Mouse (Mus musculus): ENCODE results near the gene Cma2. TPM values are rescaled to one million over a fixed set of nuclear protein-coding genes. Genes with fewer than 3 reads are reported as not detected.
"Not testable (repeated sequence)": the region's sequence is repeated elsewhere in the genome, so short reads cannot be mapped to it uniquely, and the experiment has no call there.

Cma2 gene
- total RNA-seq, 2 experiments from 2014 or later: not detected

GRCm38 (mm10) chr14:56021305-56021704, 70.5 kb downstream of the Cma2 start:
- DNase-seq (ENCODE audit: low spot score in 2 of 2): not testable (repeated sequence)

Other genes starting within 250 kb of the Cma2 start
- not detected for gene Tgm1, start 237.1 kb upstream of the Cma2 start, total RNA-seq (2021)
- gene Rabggta, start 228.7 kb upstream of the Cma2 start, total RNA-seq (2021): 10 to 100 TPM; 47.1 to 51.2 TPM
- 10 to 100 TPM; 86.9 to 88.7 TPM for gene Dhrs1, start 205.3 kb upstream of the Cma2 start, total RNA-seq (2021)
- gene Nop9, start 205.3 kb upstream of the Cma2 start, total RNA-seq (2021): 10 to 100 TPM; 10.7 to 11.6 TPM
- gene Cideb, start 192.5 kb upstream of the Cma2 start, total RNA-seq (2021): 1 to 10 TPM; 2.3 to 2.4 TPM
- gene Ltb4r2, start 189.6 kb upstream of the Cma2 start, total RNA-seq (2021): under 1 TPM; 0.26 to 0.52 TPM
- gene Ltb4r1, start 185.0 kb upstream of the Cma2 start, total RNA-seq (2021): under 1 TPM in 1 of 2 experiments, not detected in 1; 0.33 TPM
- 1 to 10 TPM; 4.9 to 8.6 TPM for gene Adcy4, start 166.9 kb upstream of the Cma2 start, total RNA-seq (2021)
- gene Ripk3, start 162.1 kb upstream of the Cma2 start, total RNA-seq (2021): 1 to 10 TPM in 1 of 2 experiments, under 1 TPM in 1; 0.44 to 1.7 TPM
- 1 to 10 TPM; 3.0 to 3.3 TPM for gene Nfatc4, start 127.8 kb upstream of the Cma2 start, total RNA-seq (2021)
- 1 to 10 TPM; 6.2 to 9.0 TPM for gene Nynrin, start 97.0 kb upstream of the Cma2 start, total RNA-seq (2021)
- under 1 TPM; 0.16 to 0.23 TPM for gene Cbln3, start 66.6 kb upstream of the Cma2 start, total RNA-seq (2021)
- 10 to 100 TPM; 12.3 to 13.0 TPM for gene Khnyn, start 66.0 kb upstream of the Cma2 start, total RNA-seq (2021)
- gene Sdr39u1, start 50.7 kb upstream of the Cma2 start, total RNA-seq (2021): 100 to 1,000 TPM in 1 of 2 experiments, 10 to 100 TPM in 1; 96.5 to 104 TPM
- not detected for gene Cma1, start 6.3 kb upstream of the Cma2 start, total RNA-seq (2021)
- not detected for gene Mcpt1, start 67.0 kb downstream of the Cma2 start, total RNA-seq (2021)
- gene Mcpt9, start 79.5 kb downstream of the Cma2 start, total RNA-seq (2021): not detected
- not detected for gene Mcpt2, start 91.1 kb downstream of the Cma2 start, total RNA-seq (2021)
- gene Mcpt4, start 111.3 kb downstream of the Cma2 start, total RNA-seq (2021): not detected
- not detected for gene Mcpt8, start 134.3 kb downstream of the Cma2 start, total RNA-seq (2021)
- not detected for gene Ctsg, start 151.6 kb downstream of the Cma2 start, total RNA-seq (2021)
- not detected for gene Gzme, start 169.6 kb downstream of the Cma2 start, total RNA-seq (2021)
- not detected for gene Gzmd, start 181.6 kb downstream of the Cma2 start, total RNA-seq (2021)
- gene Gzmg, start 208.6 kb downstream of the Cma2 start, total RNA-seq (2021): not detected
- not detected for gene Gzmn, start 223.6 kb downstream of the Cma2 start, total RNA-seq (2021)

Data from left cerebral cortex, adult 18-20 months (tissue).